Comparison of ENCODE assay signal across 19 mouse cellular contexts in genomic region chr4:32852294-32852693, GRCm38 (mm10). TPM values are rescaled to one million over a fixed set of nuclear protein-coding genes. Genes with fewer than 3 reads are reported as not detected.
DNase-seq lines count a peak whose midpoint lies in the region; ATAC-seq lines count a peak whose summit lies in the region.
"Had no signal": no experiment of that assay in that cellular context is flagged by ENCODE, and none has a peak within 500 bp of the region (broad histone marks: within the 10 kb centered on the region; RNA-seq: fewer than 3 reads in every experiment).

No protein-coding gene starts in this region.

- 75% methylated on average over 8 of the region's 8 CpGs for WGBS in hindbrain, embryonic 12.5 days
- 89% methylated on average over 8 of the region's 8 CpGs for WGBS in hindbrain, embryonic 11.5 days
- whole genome bisulfite sequencing in midbrain, embryonic 15.5 days = 38% methylated on average over 8 of the region's 8 CpGs
- 89% methylated on average over 8 of the region's 8 CpGs for WGBS in midbrain, embryonic 11.5 days
- 64% methylated on average over 8 of the region's 8 CpGs for WGBS in embryonic facial prominence, embryonic 15.5 days

- no peak overlapping the region for H3K9ac ChIP-seq in hindbrain, embryonic 12.5 days
- no peak overlapping the region for H3K9ac ChIP-seq in hindbrain, embryonic 11.5 days (ENCODE audit: low read depth, low read length)
- H3K9ac ChIP-seq in midbrain, embryonic 15.5 days = no peak overlapping the region
- H3K9ac ChIP-seq in midbrain, embryonic 11.5 days (ENCODE audit: low read length) = no peak overlapping the region
- no peak overlapping the region for H3K9ac ChIP-seq in embryonic facial prominence, embryonic 15.5 days
- H3K9ac ChIP-seq: forebrain, embryonic 12.5 days; heart, embryonic 12.5 days had no signal

- no peaks in the 10 kb centered on the region for H3K36me3 ChIP-seq in hindbrain, embryonic 12.5 days
- H3K36me3 ChIP-seq in hindbrain, embryonic 11.5 days (ENCODE audit: control insufficient read depth, insufficient read depth, low read length) = no peaks in the 10 kb centered on the region; the same call in 1 of the 2 replicates
- H3K36me3 ChIP-seq in midbrain, embryonic 15.5 days (replicated peaks) = no peaks in the 10 kb centered on the region
- H3K36me3 ChIP-seq in midbrain, embryonic 11.5 days (ENCODE audit: control insufficient read depth, insufficient read depth, low read length) = no peaks in the 10 kb centered on the region
- no peaks in the 10 kb centered on the region for H3K36me3 ChIP-seq in embryonic facial prominence, embryonic 15.5 days
- H3K36me3 ChIP-seq: forebrain, embryonic 12.5 days; heart, embryonic 12.5 days had no signal

- H3K4me1 ChIP-seq in hindbrain, embryonic 12.5 days = peaks cover 4% of the 10 kb centered on the region
- no peaks in the 10 kb centered on the region for H3K4me1 ChIP-seq in hindbrain, embryonic 11.5 days (replicated peaks; ENCODE audit: control insufficient read depth, insufficient read depth, low read length)
- H3K4me1 ChIP-seq in midbrain, embryonic 15.5 days = peaks cover 13% of the 10 kb centered on the region
- peaks cover 3% of the 10 kb centered on the region; the same call in 1 of the 2 replicates for H3K4me1 ChIP-seq in midbrain, embryonic 11.5 days (ENCODE audit: control insufficient read depth, insufficient read depth, low read length)
- H3K4me1 ChIP-seq in embryonic facial prominence, embryonic 15.5 days = no peaks in the 10 kb centered on the region; the same call in 1 of the 2 replicates
- H3K4me1 ChIP-seq: heart, embryonic 12.5 days had no signal

- no peak overlapping the region for H3K4me2 ChIP-seq in hindbrain, embryonic 12.5 days (replicated peaks)
- H3K4me2 ChIP-seq in hindbrain, embryonic 11.5 days (replicated peaks; ENCODE audit: low read depth, low read length) = no peak overlapping the region
- no peak overlapping the region for H3K4me2 ChIP-seq in midbrain, embryonic 15.5 days
- H3K4me2 ChIP-seq in midbrain, embryonic 11.5 days = no peak overlapping the region
- no peak overlapping the region for H3K4me2 ChIP-seq in embryonic facial prominence, embryonic 15.5 days (replicated peaks)
- H3K4me2 ChIP-seq: forebrain, embryonic 12.5 days; heart, embryonic 12.5 days had no signal

- H3K9me3 ChIP-seq in hindbrain, embryonic 12.5 days (replicated peaks) = no peaks in the 10 kb centered on the region
- no peaks in the 10 kb centered on the region for H3K9me3 ChIP-seq in hindbrain, embryonic 11.5 days (ENCODE audit: control insufficient read depth, low read length)
- no peaks in the 10 kb centered on the region for H3K9me3 ChIP-seq in midbrain, embryonic 15.5 days
- no peaks in the 10 kb centered on the region for H3K9me3 ChIP-seq in midbrain, embryonic 11.5 days (ENCODE audit: control insufficient read depth, low read length)
- no peaks in the 10 kb centered on the region for H3K9me3 ChIP-seq in embryonic facial prominence, embryonic 15.5 days (replicated peaks)
- H3K9me3 ChIP-seq: forebrain, embryonic 12.5 days; heart, embryonic 12.5 days; hindbrain, embryonic 10.5 days had no signal

- H3K4me3 ChIP-seq in hindbrain, embryonic 12.5 days = no peak overlapping the region
- H3K4me3 ChIP-seq in hindbrain, embryonic 11.5 days (ENCODE audit: low read depth, low read length) = no peak overlapping the region
- no peak overlapping the region for H3K4me3 ChIP-seq in midbrain, embryonic 15.5 days
- no peak overlapping the region for H3K4me3 ChIP-seq in midbrain, embryonic 11.5 days (ENCODE audit: low read depth, low read length)
- no peak overlapping the region for H3K4me3 ChIP-seq in embryonic facial prominence, embryonic 15.5 days (replicated peaks)
- H3K4me3 ChIP-seq: forebrain, embryonic 12.5 days; gastrocnemius, adult 2 months; heart, embryonic 12.5 days; hindbrain, embryonic 10.5 days had no signal

- no peak overlapping the region for H3K27ac ChIP-seq in hindbrain, embryonic 12.5 days
- H3K27ac ChIP-seq in hindbrain, embryonic 11.5 days (ENCODE audit: low read depth, low read length) = no peak overlapping the region
- peak overlapping the region; percentile 32 for H3K27ac ChIP-seq in midbrain, embryonic 15.5 days
- H3K27ac ChIP-seq in midbrain, embryonic 11.5 days (ENCODE audit: low read depth, low read length) = no peak overlapping the region
- H3K27ac ChIP-seq in embryonic facial prominence, embryonic 15.5 days (replicated peaks) = 0 out of 2 replicates have a peak overlapping the region, but pooled peaks have one; percentile 7
- H3K27ac ChIP-seq: forebrain, embryonic 12.5 days; gastrocnemius, adult 2 months had no signal

- H3K27me3 ChIP-seq in hindbrain, embryonic 12.5 days = no peaks in the 10 kb centered on the region
- H3K27me3 ChIP-seq in hindbrain, embryonic 11.5 days (ENCODE audit: control insufficient read depth, insufficient read depth, low read length) = no peaks in the 10 kb centered on the region
- H3K27me3 ChIP-seq in midbrain, embryonic 15.5 days (replicated peaks) = no peaks in the 10 kb centered on the region
- H3K27me3 ChIP-seq in midbrain, embryonic 11.5 days (ENCODE audit: control insufficient read depth, insufficient read depth, low read length) = no peaks in the 10 kb centered on the region
- H3K27me3 ChIP-seq in embryonic facial prominence, embryonic 15.5 days = no peaks in the 10 kb centered on the region
- H3K27me3 ChIP-seq: CH12.LX; forebrain, embryonic 12.5 days; heart, embryonic 12.5 days; Patski had no signal

- DNase-seq in hindbrain, embryonic 11.5 days (ENCODE audit: low spot score) = no peak
- DNase-seq in midbrain, embryonic 11.5 days (ENCODE audit: low spot score, missing footprints) = no peak
- no peak for DNase-seq in spleen, adult 12 weeks (ENCODE audit: low spot score)
- DNase-seq: adrenal gland, adult 2 months; adrenal gland, postnatal 25 days; cerebellum, adult 2 months; cerebellum, postnatal 10 days; gastrocnemius, adult 2 months; gastrocnemius, postnatal 25 days had no signal

- ATAC-seq in hindbrain, embryonic 12.5 days (ENCODE audit: low FRiP score) = peak; percentile 32; the same call in 1 of the 2 replicates
- no peak for ATAC-seq in hindbrain, embryonic 11.5 days (ENCODE audit: low FRiP score)
- ATAC-seq in midbrain, embryonic 15.5 days (replicated peaks) = 0 out of 2 replicates have a peak, but pooled peaks have one; percentile 22
- no peak for ATAC-seq in midbrain, embryonic 11.5 days (ENCODE audit: low FRiP score)
- no peak for ATAC-seq in embryonic facial prominence, embryonic 15.5 days (ENCODE audit: insufficient number of reproducible peaks, low FRiP score, low TSS enrichment, low read depth)
- ATAC-seq: activated CD4-positive, CD25-positive, alpha-beta regulatory T cell, adult 4 months; inflammation-experienced regulatory T-cells, adult 6 months; Patski had no signal

RNA-seq across cellular contexts. Expression of gene Lyrm2, which starts 52.2 kb away (rescaled TPM):
- 162 and 169 TPM in 2 replicates for polyA plus RNA-seq in hindbrain, embryonic 12.5 days (2016; fragmentation: Nextera tagmentation; extraction: Ambion mirVana)
- polyA plus RNA-seq in hindbrain, embryonic 11.5 days (2014; fragmentation: Nextera tagmentation; extraction: Ambion mirVana) = 154 and 162 TPM in 2 replicates
- polyA plus RNA-seq in midbrain, embryonic 15.5 days (2015; fragmentation: Nextera tagmentation; extraction: Ambion mirVana) = 115 and 124 TPM in 2 replicates
- polyA plus RNA-seq in midbrain, embryonic 11.5 days (2014; fragmentation: Nextera tagmentation; extraction: Ambion mirVana) = 169 and 175 TPM in 2 replicates
- polyA plus RNA-seq in embryonic facial prominence, embryonic 15.5 days (2015; fragmentation: Nextera tagmentation; extraction: Ambion mirVana) = 99.8 and 108 TPM in 2 replicates

Comparison
In these comparisons a context has a peak if more than half of its experiments do, and no peak if none do; other contexts are left out.
1. ATAC-seq: peak in hindbrain, embryonic 12.5 days (single experiment) and midbrain, embryonic 15.5 days (single experiment); none in hindbrain, embryonic 11.5 days (single experiment), midbrain, embryonic 11.5 days (single experiment) and embryonic facial prominence, embryonic 15.5 days (single experiment).
2. H3K27ac ChIP-seq: peak in midbrain, embryonic 15.5 days (single experiment) and embryonic facial prominence, embryonic 15.5 days (single experiment); none in hindbrain, embryonic 12.5 days (single experiment), hindbrain, embryonic 11.5 days (single experiment) and midbrain, embryonic 11.5 days (single experiment).